Mouse (Mus musculus): Measurements from ENCODE around the gene Olfr469. TPM values are rescaled to one million over a fixed set of nuclear protein-coding genes. Genes with fewer than 3 reads are reported as not detected.

Gene Olfr469
- polyA plus RNA-seq, 1 experiment: not detected

DNA sequence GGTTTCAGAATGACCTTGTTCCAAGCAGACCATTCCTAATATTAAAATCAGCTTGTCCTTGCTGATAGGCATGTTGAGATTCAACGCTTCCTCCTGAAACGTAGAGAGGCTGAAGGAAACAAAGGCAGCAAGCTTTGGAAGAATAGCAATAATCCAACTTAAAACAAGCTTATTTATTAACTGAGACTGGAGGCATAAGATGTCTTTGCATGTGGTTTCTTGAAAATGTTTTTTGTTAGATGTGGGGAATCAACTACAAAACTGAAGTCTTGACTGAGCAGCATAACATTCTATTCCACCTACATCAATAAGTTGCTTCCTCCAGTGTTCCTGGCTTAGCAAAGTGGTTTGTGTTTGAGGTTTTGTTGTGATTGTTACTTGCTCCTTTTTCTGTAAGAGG lies 24.2 kb downstream of the Olfr469 start, which contains the start of gene Ovch2:
Gene Ovch2, minus strand, starts transcription at position 101 of the 400 bp plus-strand sequence.
- no peaks in the 10 kb centered on the region for H3K9me3 ChIP-seq (replicated peaks; ENCODE audit: control insufficient read depth, insufficient read depth, low read length, poor library complexity, severe bottlenecking)
- H3K27ac ChIP-seq (ENCODE audit: insufficient read depth, low read length): no peak within 1 kb of the TSS
- no peak within 1 kb of the TSS for H3K4me3 ChIP-seq (ENCODE audit: low read depth, low read length)

DNA sequence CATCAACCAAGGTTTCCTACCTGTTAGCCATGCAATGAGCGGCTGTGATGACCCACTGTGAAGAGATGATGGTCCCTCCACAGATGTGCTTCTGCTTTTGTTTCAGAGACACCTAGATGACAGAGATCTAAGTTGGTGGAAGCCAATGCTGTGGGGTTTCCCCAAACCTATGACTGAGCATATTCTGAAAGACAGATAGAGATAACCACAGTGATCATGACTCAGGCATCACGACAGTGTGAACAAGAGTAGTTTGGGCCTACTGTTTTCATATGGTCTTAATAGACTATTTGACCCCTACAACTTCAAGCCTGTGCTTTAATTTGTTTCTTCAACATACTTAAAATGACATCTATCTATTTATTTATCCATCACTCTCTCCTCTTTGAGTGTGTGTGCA lies 28.8 kb downstream of the Olfr469 start:
- no peak for TF ChIP-seq CTCF (IDR thresholded peaks at IDR 0.05; ENCODE audit: low read depth, low read length)
- TF ChIP-seq EP300 (IDR thresholded peaks at IDR 0.05; ENCODE audit: insufficient read depth, low read depth, low read length): no peak
- no peak for TF ChIP-seq POLR2A (IDR thresholded peaks at IDR 0.05; ENCODE audit: insufficient read depth, low read length)
- no peak overlapping the region for H3K9ac ChIP-seq (ENCODE audit: low read depth, poor library complexity, severe bottlenecking)
- no peaks in the 10 kb centered on the region for H3K4me1 ChIP-seq (ENCODE audit: control insufficient read depth, insufficient read depth, low read length)
- H3K36me3 ChIP-seq (ENCODE audit: control insufficient read depth, insufficient read depth, low read length, poor library complexity, severe bottlenecking): no peaks in the 10 kb centered on the region
- H3K4me3 ChIP-seq (ENCODE audit: low read depth, low read length): no peak overlapping the region
- no peak overlapping the region for H3K27ac ChIP-seq (ENCODE audit: insufficient read depth, low read length)
- no peaks in the 10 kb centered on the region for H3K9me3 ChIP-seq (replicated peaks; ENCODE audit: control insufficient read depth, insufficient read depth, low read length, poor library complexity, severe bottlenecking)
- H3K27me3 ChIP-seq (ENCODE audit: control insufficient read depth, insufficient read depth, low read length, poor library complexity, severe bottlenecking): no peaks in the 10 kb centered on the region

More for the DNA sequence above, 24.2 kb downstream of the Olfr469 start, which contains the start of gene Ovch2:
- no peak within 1 kb of the TSS for H3K9ac ChIP-seq (ENCODE audit: low read depth, poor library complexity, severe bottlenecking)
- H3K27me3 ChIP-seq (ENCODE audit: control insufficient read depth, insufficient read depth, low read length, poor library complexity, severe bottlenecking): no peaks in the 10 kb centered on the region
- no peaks in the 10 kb centered on the region for H3K4me1 ChIP-seq (ENCODE audit: control insufficient read depth, insufficient read depth, low read length)
- H3K36me3 ChIP-seq (ENCODE audit: control insufficient read depth, insufficient read depth, low read length, poor library complexity, severe bottlenecking): no peaks in the 10 kb centered on the region
- TF ChIP-seq EP300 (IDR thresholded peaks at IDR 0.05; ENCODE audit: insufficient read depth, low read depth, low read length) (no peak), POLR2A (IDR thresholded peaks at IDR 0.05; ENCODE audit: insufficient read depth, low read length) (no peak), CTCF (IDR thresholded peaks at IDR 0.05; ENCODE audit: low read depth, low read length) (no peak)

DNA sequence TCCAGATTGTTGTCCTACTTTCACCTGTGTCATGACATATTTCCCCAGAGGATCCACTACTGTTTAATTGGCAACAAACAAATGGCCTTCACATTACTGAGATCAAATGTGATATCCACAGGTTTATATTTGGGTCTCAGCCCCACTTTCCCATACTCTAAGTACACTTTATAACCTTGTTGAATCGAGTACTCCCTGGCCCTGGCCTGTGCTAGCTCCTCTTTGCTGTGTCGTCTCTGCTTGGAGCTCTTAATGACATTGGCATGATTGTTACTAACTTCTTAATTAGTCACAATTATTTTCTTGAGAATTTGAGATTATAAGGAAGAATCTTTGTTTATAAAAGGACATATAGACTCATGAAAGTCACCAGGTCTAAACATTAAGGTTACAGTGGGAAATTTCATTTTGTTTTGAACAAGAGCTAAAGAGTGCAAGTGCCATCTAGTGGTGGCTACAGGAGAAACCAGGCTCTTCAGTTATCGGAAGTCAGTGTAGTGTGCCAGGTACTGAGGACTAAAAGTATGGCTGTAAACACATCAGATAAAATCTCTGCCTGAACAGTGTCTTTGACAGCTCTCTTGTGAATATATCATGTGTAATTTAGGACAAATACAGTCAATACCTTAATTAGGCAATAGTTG lies 37.2 kb downstream of the Olfr469 start:
- TF ChIP-seq CTCF (IDR thresholded peaks at IDR 0.05; ENCODE audit: low read depth, low read length) (no peak), POLR2A (IDR thresholded peaks at IDR 0.05; ENCODE audit: insufficient read depth, low read length) (no peak), EP300 (IDR thresholded peaks at IDR 0.05; ENCODE audit: insufficient read depth, low read depth, low read length) (no peak)
- Histone ChIP-seq H3K4me1 (ENCODE audit: control insufficient read depth, insufficient read depth, low read length) (no peaks in the 10 kb centered on the region), H3K9me3 (replicated peaks; ENCODE audit: control insufficient read depth, insufficient read depth, low read length, poor library complexity, severe bottlenecking) (no peaks in the 10 kb centered on the region), H3K27ac (ENCODE audit: insufficient read depth, low read length) (no peak overlapping the region), H3K36me3 (ENCODE audit: control insufficient read depth, insufficient read depth, low read length, poor library complexity, severe bottlenecking) (no peaks in the 10 kb centered on the region), H3K27me3 (ENCODE audit: control insufficient read depth, insufficient read depth, low read length, poor library complexity, severe bottlenecking) (no peaks in the 10 kb centered on the region), H3K4me3 (ENCODE audit: low read depth, low read length) (no peak overlapping the region), H3K9ac (ENCODE audit: low read depth, poor library complexity, severe bottlenecking) (no peak overlapping the region)

DNA sequence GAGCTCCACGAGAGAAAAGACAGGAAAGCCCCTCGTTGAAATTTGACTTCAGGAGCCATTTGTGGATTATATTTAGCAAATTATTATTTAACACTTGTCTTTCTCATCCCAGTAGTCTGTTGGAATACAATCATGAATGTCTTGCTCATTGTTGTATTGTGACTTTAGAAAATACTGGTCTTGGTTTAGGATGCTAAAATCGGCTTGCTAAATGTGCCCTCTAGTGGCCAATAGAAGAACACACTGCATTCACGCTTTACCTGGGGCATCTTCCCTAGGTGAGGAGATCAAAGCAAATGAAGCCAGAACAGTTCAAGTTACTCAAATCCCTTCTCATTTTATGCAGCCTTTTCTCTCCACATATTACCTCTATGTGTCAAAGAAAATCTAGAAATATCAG lies 45.7 kb downstream of the Olfr469 start:
- no peak overlapping the region for H3K4me3 ChIP-seq (ENCODE audit: low read depth, low read length)
- H3K9ac ChIP-seq (ENCODE audit: low read depth, poor library complexity, severe bottlenecking): no peak overlapping the region
- TF ChIP-seq EP300 (IDR thresholded peaks at IDR 0.05; ENCODE audit: insufficient read depth, low read depth, low read length) (no peak), CTCF (IDR thresholded peaks at IDR 0.05; ENCODE audit: low read depth, low read length) (peak; percentile 2)
- H3K27ac ChIP-seq (ENCODE audit: insufficient read depth, low read length): no peak overlapping the region
- H3K4me1 ChIP-seq (ENCODE audit: control insufficient read depth, insufficient read depth, low read length): no peaks in the 10 kb centered on the region
- H3K27me3 ChIP-seq (ENCODE audit: control insufficient read depth, insufficient read depth, low read length, poor library complexity, severe bottlenecking): no peaks in the 10 kb centered on the region; the same call in 1 of the 2 replicates
- H3K9me3 ChIP-seq (replicated peaks; ENCODE audit: control insufficient read depth, insufficient read depth, low read length, poor library complexity, severe bottlenecking): no peaks in the 10 kb centered on the region
- no peaks in the 10 kb centered on the region for H3K36me3 ChIP-seq (ENCODE audit: control insufficient read depth, insufficient read depth, low read length, poor library complexity, severe bottlenecking)

DNA sequence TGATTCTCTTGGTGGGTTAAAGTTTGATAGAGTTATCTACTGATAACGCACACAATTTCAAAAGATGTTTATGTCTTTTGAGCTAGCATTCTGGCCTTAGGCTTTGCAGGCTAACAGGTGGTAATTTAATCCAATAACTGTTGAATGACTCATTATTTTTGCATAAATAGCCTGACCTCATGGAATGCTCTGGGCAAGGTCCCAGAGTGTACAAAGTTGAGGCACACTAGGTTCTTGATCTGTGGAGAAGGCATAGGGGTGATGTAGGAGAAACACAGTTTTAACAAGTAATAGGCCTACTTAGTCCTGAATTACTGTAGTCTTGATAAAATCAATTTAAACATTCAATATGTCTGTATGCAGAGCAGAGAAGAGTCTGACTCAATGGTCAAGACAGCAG lies 47.1 kb downstream of the Olfr469 start:
- no peak overlapping the region for H3K4me3 ChIP-seq (ENCODE audit: low read depth, low read length)
- no peaks in the 10 kb centered on the region for H3K4me1 ChIP-seq (ENCODE audit: control insufficient read depth, insufficient read depth, low read length)
- H3K27me3 ChIP-seq (ENCODE audit: control insufficient read depth, insufficient read depth, low read length, poor library complexity, severe bottlenecking): no peaks in the 10 kb centered on the region; the same call in 1 of the 2 replicates
- H3K36me3 ChIP-seq (ENCODE audit: control insufficient read depth, insufficient read depth, low read length, poor library complexity, severe bottlenecking): no peaks in the 10 kb centered on the region
- no peak for TF ChIP-seq EP300 (IDR thresholded peaks at IDR 0.05; ENCODE audit: insufficient read depth, low read depth, low read length)
- TF ChIP-seq POLR2A (IDR thresholded peaks at IDR 0.05; ENCODE audit: insufficient read depth, low read length): no peak
- no peak for TF ChIP-seq CTCF (IDR thresholded peaks at IDR 0.05; ENCODE audit: low read depth, low read length)
- H3K9me3 ChIP-seq (replicated peaks; ENCODE audit: control insufficient read depth, insufficient read depth, low read length, poor library complexity, severe bottlenecking): no peaks in the 10 kb centered on the region
- H3K9ac ChIP-seq (ENCODE audit: low read depth, poor library complexity, severe bottlenecking): no peak overlapping the region
- no peak overlapping the region for H3K27ac ChIP-seq (ENCODE audit: insufficient read depth, low read length)

DNA sequence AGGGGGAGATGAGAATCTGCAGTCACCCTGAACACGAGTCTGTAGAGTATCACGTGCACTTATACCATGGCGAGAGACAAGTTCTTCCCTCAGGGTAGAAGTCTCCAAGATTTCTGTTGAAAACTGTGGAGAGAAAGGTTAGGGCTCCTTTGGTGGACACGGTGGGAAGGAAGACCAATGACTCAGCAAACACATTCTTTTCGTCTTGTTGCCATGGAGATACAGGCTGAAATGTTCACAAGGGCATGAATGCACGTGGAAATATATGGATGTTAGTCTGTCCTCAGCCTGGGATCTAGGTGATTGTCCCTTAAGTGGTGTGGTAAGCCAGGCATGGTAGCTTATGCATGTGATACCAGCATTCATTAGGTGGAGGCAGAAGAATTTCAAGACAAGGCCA lies 54.5 kb downstream of the Olfr469 start:
- H3K9me3 ChIP-seq (replicated peaks; ENCODE audit: control insufficient read depth, insufficient read depth, low read length, poor library complexity, severe bottlenecking): peaks cover 11% of the 10 kb centered on the region
- H3K27me3 ChIP-seq (ENCODE audit: control insufficient read depth, insufficient read depth, low read length, poor library complexity, severe bottlenecking): no peaks in the 10 kb centered on the region
- peak overlapping the region; percentile 71 for H3K27ac ChIP-seq (ENCODE audit: insufficient read depth, low read length)
- TF ChIP-seq CTCF (IDR thresholded peaks at IDR 0.05; ENCODE audit: low read depth, low read length) (no peak), POLR2A (IDR thresholded peaks at IDR 0.05; ENCODE audit: insufficient read depth, low read length) (no peak), EP300 (IDR thresholded peaks at IDR 0.05; ENCODE audit: insufficient read depth, low read depth, low read length) (no peak)
- H3K4me3 ChIP-seq (ENCODE audit: low read depth, low read length): no peak overlapping the region
- H3K9ac ChIP-seq (ENCODE audit: low read depth, poor library complexity, severe bottlenecking): no peak overlapping the region
- no peaks in the 10 kb centered on the region for H3K36me3 ChIP-seq (ENCODE audit: control insufficient read depth, insufficient read depth, low read length, poor library complexity, severe bottlenecking)
- H3K4me1 ChIP-seq (ENCODE audit: control insufficient read depth, insufficient read depth, low read length): peaks cover 1% of the 10 kb centered on the region

Other genes starting within 250 kb of the Olfr469 start
- 11.7 and 12.4 TPM in 2 replicates for gene Ppfibp2, start 230.3 kb downstream of the Olfr469 start, polyA plus RNA-seq (2011; ENCODE audit: insufficient read depth, insufficient read length, low read depth, missing spikeins)
- not detected in 2 replicates for gene 5330417H12Rik, start 200.4 kb downstream of the Olfr469 start, polyA plus RNA-seq (2011; ENCODE audit: insufficient read depth, insufficient read length, low read depth, missing spikeins)
- 0.63 and 1.9 TPM in 2 replicates for gene Cyb5r2, start 67.5 kb downstream of the Olfr469 start, polyA plus RNA-seq (2011; ENCODE audit: insufficient read depth, insufficient read length, low read depth, missing spikeins)
- gene Ovch2, start 24.3 kb downstream of the Olfr469 start, polyA plus RNA-seq (2011; ENCODE audit: insufficient read depth, insufficient read length, low read depth, missing spikeins): not detected in 2 replicates
- gene Olfr467, start 13.3 kb downstream of the Olfr469 start, polyA plus RNA-seq (2011; ENCODE audit: insufficient read depth, insufficient read length, low read depth, missing spikeins): not detected in 2 replicates
- gene Olfr470, start 21.9 kb upstream of the Olfr469 start, polyA plus RNA-seq (2011; ENCODE audit: insufficient read depth, insufficient read length, low read depth, missing spikeins): not detected in 2 replicates
- not detected in 2 replicates for gene Olfr472, start 72.4 kb upstream of the Olfr469 start, polyA plus RNA-seq (2011; ENCODE audit: insufficient read depth, insufficient read length, low read depth, missing spikeins)
- gene Olfr473, start 104.9 kb upstream of the Olfr469 start, polyA plus RNA-seq (2011; ENCODE audit: insufficient read depth, insufficient read length, low read depth, missing spikeins): not detected in 2 replicates
- gene Olfr474, start 129.1 kb upstream of the Olfr469 start, polyA plus RNA-seq (2011; ENCODE audit: insufficient read depth, insufficient read length, low read depth, missing spikeins): not detected in 2 replicates
- gene Olfr476, start 139.3 kb upstream of the Olfr469 start, polyA plus RNA-seq (2011; ENCODE audit: insufficient read depth, insufficient read length, low read depth, missing spikeins): not detected in 2 replicates
- not detected in 2 replicates for gene Olfr477, start 161.2 kb upstream of the Olfr469 start, polyA plus RNA-seq (2011; ENCODE audit: insufficient read depth, insufficient read length, low read depth, missing spikeins)
- gene Olfr478, start 208.4 kb upstream of the Olfr469 start, polyA plus RNA-seq (2011; ENCODE audit: insufficient read depth, insufficient read length, low read depth, missing spikeins): not detected in 2 replicates
- not detected in 2 replicates for gene Olfr479, start 225.2 kb upstream of the Olfr469 start, polyA plus RNA-seq (2011; ENCODE audit: insufficient read depth, insufficient read length, low read depth, missing spikeins)
- gene Olfr480, start 241.8 kb upstream of the Olfr469 start, polyA plus RNA-seq (2011; ENCODE audit: insufficient read depth, insufficient read length, low read depth, missing spikeins): not detected in 2 replicates

Measured in ES-Bruce4 (cell line).